Mouse (Mus musculus): ENCODE measurements at regions not wholly inside any gene's neighbourhood (a gene's known extent, or its start where the extent isn't known, plus 50 kb on each side); places are given as distances from the start of the nearest gene placed in this dataset.

DNA sequence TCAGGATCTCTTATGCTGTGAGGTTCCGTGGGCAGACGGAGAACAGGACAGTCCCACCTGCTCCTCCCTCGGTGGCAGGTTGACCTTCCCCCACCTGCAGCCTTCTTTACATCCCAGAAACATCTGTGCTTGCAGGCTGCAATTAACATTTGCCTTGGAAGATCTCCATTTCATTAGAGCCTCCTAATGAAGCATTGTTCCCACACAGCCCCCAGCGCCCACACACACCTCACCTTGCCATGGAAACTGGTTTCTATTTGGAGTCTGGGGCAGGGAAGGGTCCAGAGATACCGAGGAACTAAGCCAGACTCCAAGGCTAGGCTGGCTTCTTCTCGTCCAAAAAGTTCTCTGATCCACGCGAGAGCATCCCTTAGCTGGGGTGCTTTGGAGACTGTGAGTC lies 56.6 kb upstream of the Rpl38 start:
- Histone ChIP-seq H3K27ac (ENCODE audit: control insufficient read depth, insufficient read depth, low read depth, low read length) (no peak overlapping the region), H3K4me3 (ENCODE audit: control insufficient read depth, low read depth, low read length) (no peak overlapping the region), H3K36me3 (ENCODE audit: control insufficient read depth, insufficient read depth, low read length) (no peaks in the 10 kb centered on the region), H3K27me3 (ENCODE audit: control insufficient read depth, insufficient read depth, low read length) (no peaks in the 10 kb centered on the region), H3K4me1 (ENCODE audit: control insufficient read depth, insufficient read depth, low read length) (no peaks in the 10 kb centered on the region)
- no peak for TF ChIP-seq CTCF (IDR thresholded peaks at IDR 0.05; ENCODE audit: control insufficient read depth, insufficient read depth, insufficient replicate concordance, low read depth, low read length)
- no peak for TF ChIP-seq POLR2A (IDR thresholded peaks at IDR 0.05; ENCODE audit: control insufficient read depth, low read depth, low read length)

- TF ChIP-seq POLR2A (IDR thresholded peaks at IDR 0.05; ENCODE audit: control insufficient read depth, low read depth, low read length) = no peak
- peak; percentile 90; the same call in 1 of the 2 replicates for TF ChIP-seq CTCF (IDR thresholded peaks at IDR 0.05; ENCODE audit: control insufficient read depth, insufficient read depth, insufficient replicate concordance, low read depth, low read length)
- no peak overlapping the region for H3K27ac ChIP-seq (ENCODE audit: control insufficient read depth, insufficient read depth, low read depth, low read length)
- no peaks in the 10 kb centered on the region for H3K4me1 ChIP-seq (ENCODE audit: control insufficient read depth, insufficient read depth, low read length)
- no peaks in the 10 kb centered on the region for H3K27me3 ChIP-seq (ENCODE audit: control insufficient read depth, insufficient read depth, low read length)
- no peak overlapping the region for H3K4me3 ChIP-seq (ENCODE audit: control insufficient read depth, low read depth, low read length)
- no peaks in the 10 kb centered on the region for H3K36me3 ChIP-seq (ENCODE audit: control insufficient read depth, insufficient read depth, low read length)
Measured at GRCm38 (mm10) chr11:114608009-114608408, 60.3 kb upstream of the Rpl38 start.

DNA sequence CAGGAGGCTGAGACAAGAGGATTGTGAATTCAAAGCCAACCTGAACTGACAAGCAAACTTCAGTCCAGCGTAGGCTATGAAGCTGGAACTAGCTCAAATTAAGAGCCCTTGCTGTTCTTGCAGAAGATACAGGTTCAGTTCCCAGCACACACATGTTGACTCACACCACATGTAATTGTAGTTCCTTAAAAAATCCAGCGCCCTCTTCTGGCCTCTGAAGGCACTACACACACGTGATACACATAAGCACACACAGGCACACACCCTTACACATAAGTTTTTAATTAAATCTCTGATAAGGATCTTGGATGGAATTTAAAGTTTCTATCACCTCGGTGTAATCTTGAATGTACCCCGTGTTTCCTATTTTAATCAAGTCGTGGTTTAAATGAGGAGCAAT lies 65.2 kb upstream of the Rpl38 start:
- Histone ChIP-seq H3K36me3 (ENCODE audit: control insufficient read depth, insufficient read depth, low read length) (no peaks in the 10 kb centered on the region), H3K4me1 (ENCODE audit: control insufficient read depth, insufficient read depth, low read length) (no peaks in the 10 kb centered on the region), H3K27me3 (ENCODE audit: control insufficient read depth, insufficient read depth, low read length) (no peaks in the 10 kb centered on the region), H3K27ac (ENCODE audit: control insufficient read depth, insufficient read depth, low read depth, low read length) (no peak overlapping the region), H3K4me3 (ENCODE audit: control insufficient read depth, low read depth, low read length) (no peak overlapping the region)
- no peak for TF ChIP-seq CTCF (IDR thresholded peaks at IDR 0.05; ENCODE audit: control insufficient read depth, insufficient read depth, insufficient replicate concordance, low read depth, low read length)
- TF ChIP-seq POLR2A (IDR thresholded peaks at IDR 0.05; ENCODE audit: control insufficient read depth, low read depth, low read length) = no peak

GRCm38 (mm10) chr11:114597225-114597624 lies 71.1 kb upstream of the Rpl38 start:
- TF ChIP-seq CTCF (IDR thresholded peaks at IDR 0.05; ENCODE audit: control insufficient read depth, insufficient read depth, insufficient replicate concordance, low read depth, low read length) (no peak), POLR2A (IDR thresholded peaks at IDR 0.05; ENCODE audit: control insufficient read depth, low read depth, low read length) (no peak)
- Histone ChIP-seq H3K36me3 (ENCODE audit: control insufficient read depth, insufficient read depth, low read length) (no peaks in the 10 kb centered on the region), H3K27me3 (ENCODE audit: control insufficient read depth, insufficient read depth, low read length) (no peaks in the 10 kb centered on the region), H3K27ac (ENCODE audit: control insufficient read depth, insufficient read depth, low read depth, low read length) (no peak overlapping the region), H3K4me1 (ENCODE audit: control insufficient read depth, insufficient read depth, low read length) (no peaks in the 10 kb centered on the region), H3K4me3 (ENCODE audit: control insufficient read depth, low read depth, low read length) (no peak overlapping the region)

DNA sequence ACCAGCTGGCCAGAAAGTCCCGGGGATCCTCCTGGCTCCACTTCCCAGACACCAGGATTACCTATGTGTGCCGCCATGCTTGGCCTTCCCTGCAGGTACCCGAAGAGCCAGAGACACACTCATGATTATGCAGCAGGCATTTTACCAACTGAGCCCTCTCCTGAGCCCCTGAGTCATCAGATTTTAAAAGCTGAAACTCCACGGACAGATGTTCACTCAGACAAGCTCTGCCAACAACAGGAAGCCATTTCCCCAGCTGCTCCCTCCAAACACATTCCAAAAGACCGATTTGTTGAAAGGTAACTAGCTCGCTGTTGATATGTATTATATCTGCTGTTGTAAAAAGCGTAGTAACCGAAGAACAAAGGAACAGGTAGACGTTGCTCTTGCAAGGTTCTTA lies 75.4 kb upstream of the Rpl38 start:
- no peak for TF ChIP-seq CTCF (IDR thresholded peaks at IDR 0.05; ENCODE audit: control insufficient read depth, insufficient read depth, insufficient replicate concordance, low read depth, low read length)
- no peak for TF ChIP-seq POLR2A (IDR thresholded peaks at IDR 0.05; ENCODE audit: control insufficient read depth, low read depth, low read length)
- no peak overlapping the region for H3K4me3 ChIP-seq (ENCODE audit: control insufficient read depth, low read depth, low read length)
- no peaks in the 10 kb centered on the region for H3K27me3 ChIP-seq (ENCODE audit: control insufficient read depth, insufficient read depth, low read length)
- no peaks in the 10 kb centered on the region for H3K4me1 ChIP-seq (ENCODE audit: control insufficient read depth, insufficient read depth, low read length)
- no peak overlapping the region for H3K27ac ChIP-seq (ENCODE audit: control insufficient read depth, insufficient read depth, low read depth, low read length)
- H3K36me3 ChIP-seq (ENCODE audit: control insufficient read depth, insufficient read depth, low read length) = no peaks in the 10 kb centered on the region

DNA sequence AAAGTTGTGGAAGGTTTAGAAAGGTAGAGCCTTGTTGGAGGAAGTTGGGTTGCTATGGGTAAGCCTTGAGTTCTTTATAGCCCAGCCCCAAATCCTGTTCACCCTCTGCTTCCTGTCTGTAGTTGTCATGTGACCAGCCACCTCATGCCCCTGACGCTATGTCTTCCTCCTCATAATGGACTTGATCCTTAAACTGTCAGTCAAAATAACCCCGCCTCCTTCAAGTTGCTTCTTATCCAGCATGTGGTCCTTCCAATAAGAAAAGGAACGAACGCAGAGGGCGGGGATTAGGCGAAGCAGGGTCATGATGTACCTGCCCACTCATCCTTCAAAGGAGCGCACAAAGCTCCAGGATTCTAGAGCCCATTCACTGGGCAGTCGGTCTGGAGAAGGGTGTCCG lies 79.8 kb upstream of the Rpl38 start:
- H3K4me3 ChIP-seq (ENCODE audit: control insufficient read depth, low read depth, low read length) = no peak overlapping the region

GRCm38 (mm10) chr11:114587986-114588385 lies 80.3 kb upstream of the Rpl38 start:
- Histone ChIP-seq H3K4me3 (ENCODE audit: control insufficient read depth, low read depth, low read length) (no peak overlapping the region), H3K36me3 (ENCODE audit: control insufficient read depth, insufficient read depth, low read length) (no peaks in the 10 kb centered on the region), H3K27me3 (ENCODE audit: control insufficient read depth, insufficient read depth, low read length) (no peaks in the 10 kb centered on the region), H3K4me1 (ENCODE audit: control insufficient read depth, insufficient read depth, low read length) (no peaks in the 10 kb centered on the region), H3K27ac (ENCODE audit: control insufficient read depth, insufficient read depth, low read depth, low read length) (no peak overlapping the region)
- TF ChIP-seq CTCF (IDR thresholded peaks at IDR 0.05; ENCODE audit: control insufficient read depth, insufficient read depth, insufficient replicate concordance, low read depth, low read length) (no peak), POLR2A (IDR thresholded peaks at IDR 0.05; ENCODE audit: control insufficient read depth, low read depth, low read length) (no peak)

More for the DNA sequence above, 79.8 kb upstream of the Rpl38 start:
- no peaks in the 10 kb centered on the region for H3K27me3 ChIP-seq (ENCODE audit: control insufficient read depth, insufficient read depth, low read length)
- H3K4me1 ChIP-seq (ENCODE audit: control insufficient read depth, insufficient read depth, low read length) = no peaks in the 10 kb centered on the region
- no peak for TF ChIP-seq POLR2A (IDR thresholded peaks at IDR 0.05; ENCODE audit: control insufficient read depth, low read depth, low read length)
- no peak for TF ChIP-seq CTCF (IDR thresholded peaks at IDR 0.05; ENCODE audit: control insufficient read depth, insufficient read depth, insufficient replicate concordance, low read depth, low read length)
- H3K36me3 ChIP-seq (ENCODE audit: control insufficient read depth, insufficient read depth, low read length) = no peaks in the 10 kb centered on the region
- no peak overlapping the region for H3K27ac ChIP-seq (ENCODE audit: control insufficient read depth, insufficient read depth, low read depth, low read length)

- H3K27ac ChIP-seq (ENCODE audit: control insufficient read depth, insufficient read depth, low read depth, low read length) = no peak overlapping the region
- no peaks in the 10 kb centered on the region for H3K27me3 ChIP-seq (ENCODE audit: control insufficient read depth, insufficient read depth, low read length)
- H3K4me1 ChIP-seq (ENCODE audit: control insufficient read depth, insufficient read depth, low read length) = no peaks in the 10 kb centered on the region
- peak overlapping the region; percentile 3; the same call in 1 of the 2 replicates for H3K4me3 ChIP-seq (ENCODE audit: control insufficient read depth, low read depth, low read length)
- no peak for TF ChIP-seq POLR2A (IDR thresholded peaks at IDR 0.05; ENCODE audit: control insufficient read depth, low read depth, low read length)
- TF ChIP-seq CTCF (IDR thresholded peaks at IDR 0.05; ENCODE audit: control insufficient read depth, insufficient read depth, insufficient replicate concordance, low read depth, low read length) = no peak
- no peaks in the 10 kb centered on the region for H3K36me3 ChIP-seq (ENCODE audit: control insufficient read depth, insufficient read depth, low read length)
Measured at GRCm38 (mm10) chr11:114586400-114586799, 81.9 kb upstream of the Rpl38 start.
